Mouse (Mus musculus): ENCODE data around the gene Fam107a. TPM values are rescaled to one million over a fixed set of nuclear protein-coding genes. Genes with fewer than 3 reads are reported as not detected.

The Fam107a gene
- polyA plus RNA-seq, 1 experiment from 2014 or later, result 0.56 TPM

- 58% methylated on average over 5 of the region's 5 CpGs for WGBS
- no peaks in the 10 kb centered on the region for H3K36me3 ChIP-seq (ENCODE audit: insufficient read depth, low read length)
- peak; percentile 11 for DNase-seq (ENCODE audit: low spot score)
- no peaks in the 10 kb centered on the region for H3K9me3 ChIP-seq (ENCODE audit: low read length)
- no peak overlapping the region for H3K27ac ChIP-seq (ENCODE audit: low read length)
- peaks cover 4% of the 10 kb centered on the region; the same call in 1 of the 2 replicates for H3K4me1 ChIP-seq (ENCODE audit: insufficient read depth, low read depth, low read length)
- no peak overlapping the region for H3K4me2 ChIP-seq (replicated peaks; ENCODE audit: low read depth, low read length)
- TF ChIP-seq EP300 (IDR thresholded peaks at IDR 0.05), result no peak
- TF ChIP-seq CTCF (IDR thresholded peaks at IDR 0.05), result no peak
- H3K4me3 ChIP-seq (ENCODE audit: low read depth, low read length), result no peak overlapping the region
- ATAC-seq, result no peak
- no peaks in the 10 kb centered on the region for H3K27me3 ChIP-seq (replicated peaks; ENCODE audit: insufficient read depth, low read length)
- H3K9ac ChIP-seq (replicated peaks; ENCODE audit: low read depth), result no peak overlapping the region
These were observed 60.9 kb downstream of the Fam107a start for GRCm38 (mm10) chr14:8256881-8257280.

DNA sequence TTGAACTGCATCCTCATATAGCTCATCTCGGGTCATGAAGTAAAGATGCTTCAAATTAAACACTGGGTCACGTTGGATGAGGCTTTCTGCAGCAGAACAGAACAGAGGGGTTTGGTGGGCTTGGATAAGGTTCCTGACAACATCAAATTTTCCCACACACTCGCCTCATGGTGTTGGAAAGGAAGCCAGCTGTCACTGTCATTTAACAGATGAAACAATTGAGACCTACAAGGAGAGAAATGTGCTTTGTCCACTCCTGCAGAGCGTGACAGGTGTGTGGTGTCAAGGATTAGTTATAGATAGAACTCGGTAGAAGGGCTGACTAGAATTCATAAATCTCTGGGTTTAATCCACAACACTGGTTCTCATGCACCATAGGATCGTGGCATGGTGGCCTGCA lies 61.8 kb downstream of the Fam107a start:
- H3K4me3 ChIP-seq (ENCODE audit: low read depth, low read length), result no peak overlapping the region
- H3K9ac ChIP-seq (replicated peaks; ENCODE audit: low read depth), result no peak overlapping the region
- DNase-seq (ENCODE audit: low spot score), result no peak
- H3K4me2 ChIP-seq (replicated peaks; ENCODE audit: low read depth, low read length), result no peak overlapping the region
- TF ChIP-seq CTCF (IDR thresholded peaks at IDR 0.05), result no peak
- no peak for TF ChIP-seq EP300 (IDR thresholded peaks at IDR 0.05)
- no peaks in the 10 kb centered on the region for H3K9me3 ChIP-seq (ENCODE audit: low read length)
- no peaks in the 10 kb centered on the region for H3K27me3 ChIP-seq (replicated peaks; ENCODE audit: insufficient read depth, low read length)
- H3K36me3 ChIP-seq (ENCODE audit: insufficient read depth, low read length), result no peaks in the 10 kb centered on the region
- H3K27ac ChIP-seq (ENCODE audit: low read length), result no peak overlapping the region
- 63% methylated on average over 6 of the region's 6 CpGs for WGBS
- ATAC-seq, result no peak
- peaks cover 4% of the 10 kb centered on the region; the same call in 1 of the 2 replicates for H3K4me1 ChIP-seq (ENCODE audit: insufficient read depth, low read depth, low read length)

- TF ChIP-seq CTCF (IDR thresholded peaks at IDR 0.05) (peak; percentile 76), EP300 (IDR thresholded peaks at IDR 0.05) (no peak)
- H3K36me3 ChIP-seq (ENCODE audit: insufficient read depth, low read length), result no peaks in the 10 kb centered on the region
- H3K27me3 ChIP-seq (replicated peaks; ENCODE audit: insufficient read depth, low read length), result no peaks in the 10 kb centered on the region
- peak; percentile 75 for DNase-seq (ENCODE audit: low spot score)
- no peak overlapping the region for H3K4me3 ChIP-seq (ENCODE audit: low read depth, low read length)
- H3K9me3 ChIP-seq (ENCODE audit: low read length), result no peaks in the 10 kb centered on the region
- no peak overlapping the region for H3K27ac ChIP-seq (ENCODE audit: low read length)
- peaks cover 4% of the 10 kb centered on the region; the same call in 1 of the 2 replicates for H3K4me1 ChIP-seq (ENCODE audit: insufficient read depth, low read depth, low read length)
- no peak overlapping the region for H3K4me2 ChIP-seq (replicated peaks; ENCODE audit: low read depth, low read length)
- WGBS, result 61% methylated on average over 7 of the region's 7 CpGs
- ATAC-seq, result peak; percentile 39; the same call in 1 of the 2 replicates
- H3K9ac ChIP-seq (replicated peaks; ENCODE audit: low read depth), result no peak overlapping the region
These were observed 62.6 kb downstream of the Fam107a start for GRCm38 (mm10) chr14:8255076-8255729.

GRCm38 (mm10) chr14:8251330-8251885 lies 66.4 kb downstream of the Fam107a start:
- DNase-seq (ENCODE audit: low spot score) (no peak), ATAC-seq (no peak)
- Histone ChIP-seq H3K4me3 (ENCODE audit: low read depth, low read length) (no peak overlapping the region), H3K27ac (ENCODE audit: low read length) (no peak overlapping the region), H3K4me2 (replicated peaks; ENCODE audit: low read depth, low read length) (no peak overlapping the region), H3K9ac (replicated peaks; ENCODE audit: low read depth) (no peak overlapping the region), H3K9me3 (ENCODE audit: low read length) (no peaks in the 10 kb centered on the region), H3K36me3 (ENCODE audit: insufficient read depth, low read length) (no peaks in the 10 kb centered on the region), H3K27me3 (replicated peaks; ENCODE audit: insufficient read depth, low read length) (no peaks in the 10 kb centered on the region), H3K4me1 (ENCODE audit: insufficient read depth, low read depth, low read length) (no peaks in the 10 kb centered on the region)
- WGBS, result 96% methylated on average over 8 of the region's 8 CpGs
- TF ChIP-seq EP300 (IDR thresholded peaks at IDR 0.05), result no peak
- no peak for TF ChIP-seq CTCF (IDR thresholded peaks at IDR 0.05)

DNA sequence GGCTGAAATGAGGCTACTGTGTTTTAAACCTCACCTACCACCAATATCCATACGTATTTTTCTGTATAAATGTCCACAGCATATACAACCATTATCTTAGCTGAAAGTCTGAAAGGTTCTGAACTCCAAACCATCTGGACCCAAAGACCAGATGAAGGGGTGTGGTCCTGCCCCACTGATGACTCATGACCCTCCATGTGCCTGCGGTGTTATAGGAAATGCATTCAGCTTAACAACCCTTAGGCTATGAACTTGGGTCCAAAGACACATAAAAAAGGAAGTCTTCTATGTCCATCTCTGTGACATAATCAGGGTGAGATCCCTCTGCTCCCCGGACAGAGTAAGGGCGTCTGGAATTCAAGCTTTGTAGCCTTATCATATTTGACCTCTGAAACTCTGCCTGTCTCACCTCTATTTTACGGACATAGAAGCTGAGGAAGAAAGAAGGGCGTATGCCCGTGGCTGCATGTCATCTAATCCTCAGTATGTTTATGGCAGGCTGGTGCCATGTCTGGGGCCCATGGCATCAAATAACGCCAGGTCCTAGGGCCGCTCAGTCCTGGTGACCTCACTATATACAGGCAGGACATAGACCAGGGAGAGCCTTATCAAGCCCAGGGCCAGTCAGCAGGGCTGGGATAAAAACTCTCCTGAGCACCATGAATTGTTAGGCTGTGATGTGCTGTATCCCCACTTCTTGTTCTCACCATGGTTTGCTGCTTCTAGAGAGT lies 67.5 kb downstream of the Fam107a start:
- H3K9me3 ChIP-seq (ENCODE audit: low read length), result no peaks in the 10 kb centered on the region
- no peaks in the 10 kb centered on the region for H3K36me3 ChIP-seq (ENCODE audit: insufficient read depth, low read length)
- no peak overlapping the region for H3K4me2 ChIP-seq (replicated peaks; ENCODE audit: low read depth, low read length)
- no peak overlapping the region for H3K27ac ChIP-seq (ENCODE audit: low read length)
- H3K4me3 ChIP-seq (ENCODE audit: low read depth, low read length), result no peak overlapping the region
- 77% methylated on average over 9 of the region's 9 CpGs for WGBS
- DNase-seq (ENCODE audit: low spot score), result no peak
- H3K27me3 ChIP-seq (replicated peaks; ENCODE audit: insufficient read depth, low read length), result no peaks in the 10 kb centered on the region
- H3K4me1 ChIP-seq (ENCODE audit: insufficient read depth, low read depth, low read length), result no peaks in the 10 kb centered on the region
- TF ChIP-seq CTCF (IDR thresholded peaks at IDR 0.05) (no peak), EP300 (IDR thresholded peaks at IDR 0.05) (no peak)
- ATAC-seq, result no peak
- H3K9ac ChIP-seq (replicated peaks; ENCODE audit: low read depth), result no peak overlapping the region

- no peak overlapping the region for H3K4me3 ChIP-seq (ENCODE audit: low read depth, low read length)
- ATAC-seq (no peak), DNase-seq (ENCODE audit: low spot score) (no peak)
- TF ChIP-seq EP300 (IDR thresholded peaks at IDR 0.05) (no peak), CTCF (IDR thresholded peaks at IDR 0.05) (no peak)
- H3K36me3 ChIP-seq (ENCODE audit: insufficient read depth, low read length), result no peaks in the 10 kb centered on the region
- H3K4me1 ChIP-seq (ENCODE audit: insufficient read depth, low read depth, low read length), result no peaks in the 10 kb centered on the region
- H3K27me3 ChIP-seq (replicated peaks; ENCODE audit: insufficient read depth, low read length), result no peaks in the 10 kb centered on the region
- H3K27ac ChIP-seq (ENCODE audit: low read length), result no peak overlapping the region
- no peak overlapping the region for H3K9ac ChIP-seq (replicated peaks; ENCODE audit: low read depth)
- 88% methylated on average over 1 of the region's 1 CpGs for WGBS
- H3K9me3 ChIP-seq (ENCODE audit: low read length), result no peaks in the 10 kb centered on the region
- no peak overlapping the region for H3K4me2 ChIP-seq (replicated peaks; ENCODE audit: low read depth, low read length)
These were observed 68.6 kb downstream of the Fam107a start for GRCm38 (mm10) chr14:8249206-8249605.
